Mouse (Mus musculus) left cerebral cortex, postnatal 14 days (tissue): ENCODE results near the gene Gtse1. TPM values are rescaled to one million over a fixed set of nuclear protein-coding genes. Genes with fewer than 3 reads are reported as not detected.
"Not testable (repeated sequence)": the region's sequence is repeated elsewhere in the genome, so short reads cannot be mapped to it uniquely, and the experiment has no call there.

ENCODE experiments used
- DNase-seq, 2 experiments: peaks; one replicate each; pipeline ENCODE4 v3.0.0; 2021 to 2022; ENCODE audit warnings: low spot score in 2 of 2, mixed read lengths in 1 of 2
- intact Hi-C: fragments of 180-260 bp; cut with DNase I; formaldehyde crosslinking; loops from one replicate; pipeline ENCODE4 v1.15.1; 2025
- total RNA-seq, 2 experiments: library from RNA; stranded (reverse); gene quantifications; 2 replicates each; pipeline ENCODE4 v1.2.3; 2021

The Gtse1 gene
- total RNA-seq, 2 experiments from 2014 or later = 0.76 to 0.90 TPM

DNA sequence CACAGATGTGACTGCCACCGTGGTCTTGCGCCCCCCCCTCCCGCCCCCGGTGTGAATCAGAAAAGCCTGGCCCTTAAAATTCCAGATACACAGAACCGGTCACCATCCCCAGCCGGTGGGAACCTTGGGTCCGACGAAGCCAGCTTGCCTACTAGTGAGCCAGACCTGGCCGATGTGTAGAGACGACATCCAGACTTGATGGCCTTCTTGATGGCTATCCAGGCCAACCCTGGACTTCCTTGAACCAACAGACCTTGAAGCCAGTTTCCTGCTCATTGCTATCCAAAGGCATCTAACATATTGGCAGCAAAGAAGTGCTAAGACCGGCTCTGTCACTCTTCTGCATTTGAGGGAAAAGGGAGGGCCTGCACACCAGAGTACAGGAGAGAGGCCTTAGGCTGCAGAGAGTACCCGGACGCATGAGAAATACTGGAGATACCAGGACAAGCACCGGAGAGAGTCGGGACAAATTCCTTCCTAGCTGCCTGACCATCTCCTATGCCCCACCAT, 510 bp upstream of the Gtse1 start:
- intact Hi-C loops = no loop called here
- no peak for DNase-seq

- intact Hi-C loops = loop anchor here (5.0 kb wide), 1 partner anchor 269 kb away; no protein-coding TSS in a partner anchor
- DNase-seq = not testable (repeated sequence)
Measured at GRCm38 (mm10) chr15:85865913-85866312, 6.4 kb downstream of the Gtse1 start.

- intact Hi-C loops = loop anchor here (1.0 to 5.0 kb wide), 2 partner anchors 151 to 270 kb away; no protein-coding TSS in a partner anchor
- peak; percentile 78 to 82 for DNase-seq
Measured at GRCm38 (mm10) chr15:85867696-85868095, 8.2 kb downstream of the Gtse1 start.

DNA sequence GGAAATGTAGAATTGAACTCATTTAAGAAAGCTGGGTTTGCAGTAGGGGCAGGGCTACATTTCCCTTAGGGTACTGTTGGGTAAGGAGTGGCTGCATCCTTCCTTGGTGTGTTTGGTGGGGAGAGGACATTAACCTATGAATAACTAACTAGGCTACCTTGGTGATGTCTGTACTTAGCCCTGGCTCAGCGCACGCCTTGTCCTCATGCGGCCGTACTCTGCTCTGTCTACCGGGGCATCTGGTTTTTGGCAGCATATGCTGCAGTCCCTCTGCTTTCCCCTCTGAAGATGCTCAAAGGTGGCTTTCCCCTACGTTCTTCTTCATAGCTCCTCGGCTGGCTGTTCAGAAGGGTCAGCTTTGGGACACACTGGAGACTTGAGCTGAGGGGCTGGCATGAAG, 17.8 kb downstream of the Gtse1 start:
- intact Hi-C loops = loop anchor here (5.0 kb wide), 1 partner anchor 265 kb away; no protein-coding TSS in a partner anchor
- DNase-seq = no peak

- DNase-seq = peak; percentile 94 to 95
- intact Hi-C loops = loop anchor here (5.0 kb wide), 1 partner anchor 267 kb away; no protein-coding TSS in a partner anchor
Measured at GRCm38 (mm10) chr15:85878848-85879497, 19.4 kb downstream of the Gtse1 start, which contains the start of gene Trmu. TSS of gene Trmu (plus strand) at chr15:85879312.

- intact Hi-C loops = loop anchor here (5.0 kb wide), 1 partner anchor 267 kb away; no protein-coding TSS in a partner anchor
- no peak for DNase-seq
Measured at GRCm38 (mm10) chr15:85879498-85879895, 20.0 kb downstream of the Gtse1 start.

DNA sequence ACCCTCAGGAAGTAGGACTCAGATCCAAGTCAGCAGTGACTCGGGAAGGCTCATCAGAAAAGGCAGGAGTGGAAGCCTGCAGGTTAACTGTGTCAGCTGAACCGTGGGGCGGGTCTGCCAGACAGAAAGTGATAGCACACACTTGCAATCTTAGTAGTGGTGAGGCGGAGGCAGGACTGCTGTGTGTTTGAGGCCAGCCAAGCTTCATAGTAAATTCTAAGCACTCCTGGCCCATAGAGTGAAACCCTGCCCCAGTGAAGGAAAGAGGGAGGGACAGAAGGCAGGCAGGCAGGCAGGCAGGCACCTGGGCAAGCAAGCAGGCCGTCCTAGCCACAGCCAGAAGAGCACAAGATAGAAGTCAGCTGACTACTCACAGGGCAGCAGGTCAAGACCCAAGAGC, 26.1 kb downstream of the Gtse1 start:
- DNase-seq = no peak
- intact Hi-C loops = no loop called here

DNA sequence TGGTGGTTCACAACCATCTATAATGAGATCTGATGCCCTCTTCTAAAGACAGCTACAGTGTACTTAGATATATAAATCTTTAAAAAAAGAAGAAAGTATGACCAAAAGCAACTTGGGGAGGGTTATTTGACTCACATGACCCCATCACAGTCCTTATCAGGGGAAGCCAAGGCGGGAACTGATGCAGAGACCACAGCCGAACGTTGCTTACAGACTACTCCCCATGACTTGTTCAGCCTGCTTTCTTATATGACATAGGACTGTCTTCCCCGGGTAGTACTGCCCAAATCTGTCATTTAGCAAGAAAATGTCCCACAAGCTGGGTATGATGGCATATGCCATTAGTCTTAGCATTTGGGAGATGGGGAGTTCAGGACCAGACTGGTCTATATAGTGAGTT, 29.7 kb downstream of the Gtse1 start:
- no peak for DNase-seq
- intact Hi-C loops = no loop called here

DNA sequence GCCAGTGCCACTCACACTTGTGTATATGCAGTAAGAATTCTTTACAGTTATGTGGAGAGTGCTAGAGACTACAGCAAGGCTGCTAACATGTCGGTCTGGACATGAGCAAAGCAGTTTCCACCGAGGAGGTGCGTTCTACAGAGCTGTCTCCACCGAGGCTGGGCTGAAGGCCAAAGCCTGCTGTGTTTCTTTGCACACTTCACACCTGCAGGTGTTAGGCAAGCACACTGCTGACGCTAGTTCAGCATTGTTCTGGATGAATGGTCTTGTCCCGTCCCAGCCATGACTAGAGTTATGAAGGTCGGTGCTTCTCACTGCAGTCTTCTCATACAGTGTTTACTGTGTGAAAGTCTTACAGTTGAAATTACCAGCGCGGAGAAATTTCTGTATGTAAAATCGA, 32.4 kb downstream of the Gtse1 start:
- DNase-seq = no peak
- intact Hi-C loops = no loop called here

DNA sequence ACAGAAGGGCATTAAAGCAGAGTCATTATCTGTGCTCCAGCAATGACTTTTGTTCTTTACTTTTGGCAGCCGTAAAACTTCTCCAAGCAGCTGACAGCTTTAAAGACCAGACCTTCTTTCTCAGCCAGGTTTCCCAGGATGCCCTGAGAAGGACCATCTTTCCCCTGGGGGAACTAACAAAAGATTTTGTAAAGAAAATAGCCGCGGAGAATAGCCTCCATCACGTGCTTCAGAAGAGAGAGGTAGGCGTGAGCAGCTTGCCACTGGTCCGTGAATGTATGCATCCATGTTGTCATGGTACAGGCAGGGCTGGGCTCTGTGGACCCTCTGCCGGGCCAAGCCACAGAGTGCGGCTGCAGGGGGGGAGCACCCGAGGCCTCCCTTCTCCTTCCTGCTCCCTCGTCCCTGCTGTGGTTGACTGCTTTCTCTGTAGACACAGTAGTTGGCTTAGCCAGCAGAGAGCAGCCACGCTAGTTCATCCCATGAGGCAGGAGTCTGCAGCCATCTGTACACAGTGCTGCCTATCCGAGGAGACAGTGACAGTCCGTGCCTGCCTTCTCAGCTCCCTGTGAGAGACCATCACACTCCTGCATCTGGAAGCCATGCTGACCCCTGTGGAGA, 33.1 kb downstream of the Gtse1 start:
- no peak for DNase-seq
- intact Hi-C loops = no loop called here

DNA sequence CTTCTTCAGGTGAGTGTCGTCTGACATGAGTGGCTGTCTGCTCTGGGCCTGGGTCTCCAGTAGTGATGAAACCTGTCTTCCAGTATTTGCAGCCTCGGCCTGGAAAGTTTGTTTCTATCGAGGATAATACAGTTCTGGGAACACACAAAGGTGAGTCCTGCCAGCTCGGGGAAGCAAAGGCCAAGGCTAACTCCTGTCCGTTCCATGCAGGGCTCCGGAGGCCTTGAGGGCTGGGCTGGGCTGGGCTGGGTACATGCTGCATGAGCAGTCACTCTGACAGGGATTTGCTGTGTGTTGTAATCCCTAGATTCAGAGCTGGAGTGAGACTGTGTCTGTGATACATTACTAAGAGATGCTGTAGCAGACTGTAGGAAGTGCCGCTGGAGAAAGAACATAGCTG, 34.3 kb downstream of the Gtse1 start:
- no peak for DNase-seq
- intact Hi-C loops = no loop called here

DNA sequence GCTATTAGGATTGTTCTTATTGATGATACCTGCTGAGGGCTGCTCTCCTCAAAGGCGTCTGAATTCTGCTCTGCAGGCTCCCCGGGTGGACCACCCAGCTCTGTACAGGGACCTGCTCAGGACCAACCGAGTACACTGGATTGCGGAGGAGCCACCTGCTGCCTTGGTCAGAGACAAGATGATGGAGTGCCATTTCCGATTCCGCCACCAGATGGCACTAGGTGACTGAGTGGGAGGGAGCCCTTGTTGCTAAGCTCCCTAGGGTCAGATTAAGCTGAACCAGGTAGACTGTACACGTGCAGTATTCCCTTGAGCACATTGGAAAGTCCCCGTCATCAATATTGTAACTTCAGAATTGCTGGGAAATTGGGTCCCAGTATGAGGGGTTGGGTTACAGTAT, 36.7 kb downstream of the Gtse1 start:
- DNase-seq = peak; percentile 77 to 87
- intact Hi-C loops = loop anchor here (1.0 to 5.0 kb wide), 2 partner anchors 143 to 241 kb away; no protein-coding TSS in a partner anchor

DNA sequence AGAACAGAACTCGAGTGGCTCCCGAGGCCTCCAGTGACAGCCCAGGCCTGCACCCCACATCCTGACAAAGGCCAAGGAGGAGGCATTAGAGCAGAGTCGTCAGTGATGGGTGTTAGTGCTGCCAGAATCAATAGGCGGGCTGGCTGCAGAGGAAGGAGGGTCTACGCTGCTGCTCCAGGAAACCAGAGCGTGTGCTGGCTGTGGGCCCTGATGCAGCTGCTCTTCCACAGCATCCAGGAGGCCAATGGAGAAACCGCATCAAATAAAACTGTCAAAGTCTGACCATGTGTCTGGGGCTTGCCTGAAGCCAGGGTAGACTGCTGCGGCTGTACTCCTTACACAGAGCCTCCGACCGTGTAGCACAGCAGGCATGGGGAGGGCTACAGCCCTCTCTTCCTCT, 37.6 kb downstream of the Gtse1 start:
- no peak for DNase-seq
- intact Hi-C loops = loop anchor here (5.0 kb wide), 1 partner anchor 240 kb away; no protein-coding TSS in a partner anchor

DNA sequence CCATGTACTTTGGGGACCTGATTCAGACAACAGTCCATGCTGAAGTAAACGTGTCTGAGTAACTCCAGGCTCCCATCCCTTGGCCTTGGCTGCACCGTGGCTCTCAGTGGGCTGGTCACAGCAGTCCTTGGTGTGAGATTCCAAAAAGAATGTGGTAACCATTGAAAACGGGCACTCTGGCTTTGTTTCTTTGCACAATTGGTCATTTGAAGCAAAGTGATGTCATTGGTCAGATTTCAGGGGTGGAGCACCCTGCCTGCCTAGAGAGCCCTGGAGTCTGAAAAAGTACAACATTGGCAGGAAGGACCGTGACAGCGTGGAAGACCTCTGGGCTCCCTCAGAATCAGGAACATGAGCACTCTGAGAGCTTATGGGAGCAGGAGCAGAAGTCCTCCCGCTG, 39.9 kb downstream of the Gtse1 start:
- intact Hi-C loops = loop anchor here (5.0 kb wide), 1 partner anchor 238 kb away; no protein-coding TSS in a partner anchor
- no peak for DNase-seq

DNA sequence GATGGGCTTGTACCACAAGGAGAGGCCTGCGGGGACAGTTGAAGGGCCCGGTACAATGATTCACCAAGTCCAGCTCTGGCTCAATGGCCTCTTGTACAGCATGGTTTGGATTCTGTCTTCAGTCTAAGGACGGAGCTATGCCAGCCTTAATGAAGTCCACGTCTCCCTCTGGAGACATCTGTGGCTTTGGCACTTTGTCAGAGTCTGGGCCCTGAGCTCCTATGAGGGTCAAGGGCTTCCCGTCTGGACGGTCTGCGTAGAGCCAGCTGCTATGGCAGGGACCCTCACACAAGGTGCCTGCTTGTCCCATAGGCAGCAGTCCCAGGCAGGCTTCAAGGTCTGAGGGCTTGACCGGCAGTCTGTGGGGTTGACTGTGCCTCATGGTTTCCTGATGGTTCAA, 40.8 kb downstream of the Gtse1 start:
- no peak for DNase-seq
- intact Hi-C loops = no loop called here

DNA sequence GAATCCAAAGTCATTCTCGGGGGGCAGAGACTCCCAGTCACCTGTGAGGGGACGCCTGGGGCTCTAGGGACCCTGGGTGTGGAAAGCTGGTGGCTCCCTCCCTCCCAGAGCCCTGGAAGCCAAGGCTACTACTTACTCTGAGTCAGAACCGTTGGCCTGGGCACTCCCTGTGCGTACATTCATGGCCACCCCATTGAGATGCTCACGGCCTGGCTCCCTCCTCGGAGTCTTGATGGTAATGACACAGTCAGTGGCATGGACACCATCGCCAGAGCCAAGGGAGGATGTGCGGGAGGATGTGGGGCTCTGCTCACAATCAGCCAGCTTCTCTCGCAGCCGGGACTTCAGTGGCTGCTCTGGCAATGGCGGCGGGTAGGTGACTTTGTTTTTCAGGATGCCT, 41.3 kb downstream of the Gtse1 start:
- intact Hi-C loops = no loop called here
- DNase-seq = no peak

DNA sequence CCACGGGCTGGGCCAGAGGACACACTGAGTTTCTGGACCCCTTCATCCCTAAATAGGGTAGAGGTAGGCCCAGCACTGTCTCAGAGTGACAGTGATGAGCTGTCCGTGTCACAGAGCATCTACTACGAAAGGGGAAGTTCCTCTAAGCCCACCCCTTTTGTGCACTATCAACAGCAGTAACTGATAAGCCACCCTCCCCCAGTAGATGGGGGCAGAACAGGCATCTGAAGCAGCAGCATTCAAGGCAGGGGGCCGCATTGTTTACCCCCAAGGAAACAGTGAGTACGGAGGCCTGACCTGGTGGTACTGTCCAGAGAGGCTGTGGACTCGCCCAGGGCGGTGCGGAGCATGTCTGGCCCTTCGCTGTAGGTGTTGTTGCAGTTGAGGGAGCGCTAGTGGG, 43.0 kb downstream of the Gtse1 start:
- no peak for DNase-seq
- intact Hi-C loops = no loop called here

- intact Hi-C loops = no loop called here
- no peak for DNase-seq
Measured at GRCm38 (mm10) chr15:85903826-85904225, 44.3 kb downstream of the Gtse1 start.

DNA sequence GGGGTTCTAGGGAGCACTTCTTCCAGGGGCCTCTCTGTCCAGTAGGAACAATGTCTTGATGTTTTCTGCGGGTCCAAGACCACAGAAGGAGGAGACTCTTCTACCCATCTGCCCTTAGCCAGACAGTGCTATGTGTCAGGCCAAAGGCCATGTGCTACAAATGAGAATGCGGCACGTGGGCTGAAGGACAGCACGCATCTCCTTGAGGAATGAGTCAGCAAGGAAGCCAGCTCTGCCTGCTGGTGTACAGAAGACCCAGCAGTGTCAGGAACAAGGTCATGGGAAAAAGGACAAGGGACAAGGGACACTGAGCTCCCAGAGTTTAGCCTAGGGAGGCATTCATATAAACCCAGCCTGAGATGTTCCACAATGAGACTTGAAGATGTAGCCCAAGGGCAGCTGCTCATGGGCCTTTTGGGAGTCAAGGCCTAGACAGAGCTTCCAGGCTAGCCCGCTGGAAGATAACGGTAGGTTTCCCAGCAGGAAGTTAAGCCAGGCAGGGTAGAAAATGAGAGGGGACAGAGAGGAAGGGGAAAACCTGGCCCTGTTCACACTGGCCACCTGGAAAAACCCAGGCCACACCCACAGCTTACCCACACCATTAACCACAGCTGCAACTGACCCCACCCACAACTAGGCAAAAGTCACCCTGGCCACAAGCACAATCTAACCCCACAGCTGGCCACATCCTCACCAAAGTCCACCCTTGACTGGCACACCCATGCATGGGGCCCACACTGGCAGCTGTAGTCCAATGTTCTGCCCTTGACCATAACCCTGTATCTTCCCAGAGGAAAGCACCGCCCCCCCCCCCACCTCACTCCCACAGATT, 49.3 kb downstream of the Gtse1 start:
- intact Hi-C loops = no loop called here

DNA sequence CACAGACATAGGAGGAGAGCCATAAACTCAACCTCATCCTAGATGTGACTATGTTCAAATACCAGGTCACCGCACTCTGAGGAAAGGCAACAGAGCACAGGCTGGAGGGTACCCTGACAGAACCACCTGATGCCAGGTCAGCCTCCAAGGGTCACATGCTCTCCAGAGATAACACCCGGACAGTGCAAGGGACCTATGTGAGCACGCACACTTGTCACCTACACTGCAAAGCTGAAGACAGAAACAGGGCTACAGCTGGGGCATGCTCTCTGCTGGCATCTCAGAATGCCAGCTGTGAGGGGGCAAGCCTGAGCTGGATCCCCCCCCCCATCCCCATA, 49.9 kb downstream of the Gtse1 start:
- no peak for DNase-seq
- intact Hi-C loops = no loop called here

More for the DNA sequence above, 49.3 kb downstream of the Gtse1 start:
- DNase-seq = no peak
